Mouse (Mus musculus) lung, adult 2 months (tissue): ENCODE data around the gene Zfp90.

Source experiments
- CTCF ChIP-seq: fragments of 200-500 bp; IDR thresholded peaks from 2 replicates; pipeline ENCODE4 v1.5.1; 2011; ENCODE audit warnings: mild to moderate bottlenecking, low read length, control low read depth; ENCODE audit not compliant: insufficient read depth
- POLR2A ChIP-seq: fragments of 200-500 bp; IDR thresholded peaks from 2 replicates; pipeline ENCODE4 v1.6.1; 2011; ENCODE audit warnings: low read depth, mild to moderate bottlenecking, control low read depth, low read length, borderline replicate concordance; ENCODE audit errors: extremely low read depth

DNA sequence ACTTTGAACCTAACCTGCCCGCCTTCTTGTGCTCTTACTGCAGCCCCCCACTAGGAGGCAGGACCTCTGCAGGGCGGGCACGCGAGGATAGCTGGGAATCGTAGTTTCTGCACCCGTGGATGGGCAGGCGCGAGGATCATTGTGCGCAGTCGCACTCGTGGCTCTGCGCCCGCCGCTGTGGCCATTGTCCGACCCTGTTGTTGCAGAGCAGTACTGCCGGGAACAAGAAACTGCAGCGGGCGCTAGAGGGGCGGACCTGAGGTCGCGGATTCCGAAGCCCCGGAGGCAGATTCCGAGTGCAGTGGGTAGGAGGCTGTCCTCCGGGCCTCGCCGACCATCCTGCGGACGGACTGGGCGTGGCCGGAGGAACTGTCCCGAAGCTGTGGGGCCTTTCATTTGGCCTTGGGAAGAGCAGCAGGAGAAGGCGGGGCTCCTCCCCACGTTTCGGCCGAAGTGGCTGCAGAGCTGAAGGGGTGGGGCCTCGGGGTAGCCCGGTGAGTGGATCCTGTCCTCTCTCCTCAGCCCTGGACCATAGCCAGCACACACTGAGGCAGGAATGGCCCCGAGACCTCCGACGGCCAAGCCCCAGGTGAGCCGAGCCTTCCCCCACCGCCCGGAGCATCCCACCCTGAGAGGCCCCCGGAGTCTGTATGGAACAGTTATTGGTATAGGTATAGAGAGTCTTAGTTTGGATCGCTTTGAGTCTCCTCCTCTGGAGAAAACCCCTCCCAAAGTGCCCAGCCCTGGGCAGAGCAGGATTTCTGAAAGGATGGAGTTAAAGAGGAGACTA lies at the start of gene Zfp90:
- peak; percentile 54; the same call in 1 of the 2 replicates for TF ChIP-seq POLR2A
- peak; percentile 75 for TF ChIP-seq CTCF
